Mouse (Mus musculus) spleen, adult 2 months (tissue): Measurements from ENCODE around the gene Nod1. TPM values are rescaled to one million over a fixed set of nuclear protein-coding genes. Genes with fewer than 3 reads are reported as not detected.

ENCODE experiments used
- DNase-seq, 2 experiments: peaks; one replicate each; pipeline versions ENCODE4 v3.0.0 to v3.0.0-alpha.2; 2012 to 2021; ENCODE audit warnings: low spot score in 2 of 2, low read depth in 1 of 2
- H3K27ac ChIP-seq: fragments of 200-500 bp; 2 replicates; pipeline ENCODE4 v1.5.1; 2012; ENCODE audit warnings: low read length, inconsistent platforms; ENCODE audit not compliant: insufficient read depth
- H3K27me3 ChIP-seq: fragments of 200-500 bp; 2 replicates; pipeline ENCODE4 v1.6.1; 2012; ENCODE audit warnings: mild to moderate bottlenecking, moderate library complexity, low read length, inconsistent platforms; ENCODE audit not compliant: control insufficient read depth, insufficient read depth
- H3K36me3 ChIP-seq: fragments of 200-500 bp; 2 replicates; pipeline ENCODE4 v1.6.1; 2012; ENCODE audit warnings: mild to moderate bottlenecking, low read length, inconsistent platforms; ENCODE audit not compliant: control insufficient read depth, insufficient read depth
- H3K4me1 ChIP-seq: fragments of 200-500 bp; 2 replicates; pipeline ENCODE4 v1.6.1; 2011; ENCODE audit warnings: inconsistent platforms; ENCODE audit not compliant: control insufficient read depth, insufficient read depth, insufficient read length
- H3K4me3 ChIP-seq: fragments of 200-500 bp; 2 replicates; pipeline ENCODE4 v1.5.1; 2011; ENCODE audit warnings: mild to moderate bottlenecking, inconsistent platforms; ENCODE audit not compliant: insufficient read depth, insufficient read length; ENCODE audit errors: extremely low read depth
- CTCF ChIP-seq: fragments of 200-500 bp; IDR thresholded peaks from 2 replicates; pipeline ENCODE4 v1.5.1; 2011; ENCODE audit warnings: mild to moderate bottlenecking, inconsistent platforms; ENCODE audit not compliant: insufficient read depth, insufficient read length, insufficient replicate concordance; ENCODE audit errors: extremely low read depth
- POLR2A ChIP-seq: fragments of 200-500 bp; IDR thresholded peaks from 2 replicates; pipeline ENCODE4 v1.6.1; 2011; ENCODE audit warnings: low read depth, low read length, inconsistent platforms
- WGBS: fragments of 180-500 bp; shearing (Covaris S2); methylation state at CpG from one replicate; pipeline ENCODE4 v1.1.7; 2018; 5-methylcytosine and 5-hydroxymethylcytosine counted together
- polyA plus RNA-seq: library from polyadenylated mRNA; depleted of rRNA; stranded (reverse); fragments of >200 nt; gene quantifications from 2 replicates; pipeline ENCODE4 v1.2.3, GENCODE M21; 2012

Nod1 gene
- polyA plus RNA-seq, 1 experiment: 41.7 TPM

DNA sequence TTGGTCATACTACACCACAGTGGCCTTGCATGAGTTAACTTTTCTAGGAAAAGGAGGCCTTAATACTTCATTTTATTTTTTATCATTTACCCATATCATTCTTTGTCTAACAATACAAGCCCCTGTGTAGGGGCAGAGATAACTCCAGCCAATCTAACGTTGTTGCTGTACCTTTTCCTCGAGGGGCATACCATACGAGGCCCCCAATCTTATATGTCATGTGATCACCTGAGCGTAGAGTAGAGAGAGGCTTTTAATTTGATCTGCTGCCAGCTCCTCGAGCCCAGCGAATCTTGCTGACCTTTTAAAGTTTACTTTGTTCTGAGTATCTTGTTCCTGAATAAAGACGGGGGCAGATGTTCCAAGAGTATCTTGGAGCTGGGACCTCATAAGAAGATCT, 40.1 kb upstream of the Nod1 start:
- Histone ChIP-seq H3K27ac (no peak overlapping the region), H3K4me3 (no peak overlapping the region), H3K4me1 (peaks cover 6% of the 10 kb centered on the region; the same call in 1 of the 2 replicates), H3K36me3 (no peaks in the 10 kb centered on the region), H3K27me3 (no peaks in the 10 kb centered on the region)
- no peak for TF ChIP-seq POLR2A
- no peak for DNase-seq
- 82% methylated on average over 7 of the region's 7 CpGs for WGBS

DNA sequence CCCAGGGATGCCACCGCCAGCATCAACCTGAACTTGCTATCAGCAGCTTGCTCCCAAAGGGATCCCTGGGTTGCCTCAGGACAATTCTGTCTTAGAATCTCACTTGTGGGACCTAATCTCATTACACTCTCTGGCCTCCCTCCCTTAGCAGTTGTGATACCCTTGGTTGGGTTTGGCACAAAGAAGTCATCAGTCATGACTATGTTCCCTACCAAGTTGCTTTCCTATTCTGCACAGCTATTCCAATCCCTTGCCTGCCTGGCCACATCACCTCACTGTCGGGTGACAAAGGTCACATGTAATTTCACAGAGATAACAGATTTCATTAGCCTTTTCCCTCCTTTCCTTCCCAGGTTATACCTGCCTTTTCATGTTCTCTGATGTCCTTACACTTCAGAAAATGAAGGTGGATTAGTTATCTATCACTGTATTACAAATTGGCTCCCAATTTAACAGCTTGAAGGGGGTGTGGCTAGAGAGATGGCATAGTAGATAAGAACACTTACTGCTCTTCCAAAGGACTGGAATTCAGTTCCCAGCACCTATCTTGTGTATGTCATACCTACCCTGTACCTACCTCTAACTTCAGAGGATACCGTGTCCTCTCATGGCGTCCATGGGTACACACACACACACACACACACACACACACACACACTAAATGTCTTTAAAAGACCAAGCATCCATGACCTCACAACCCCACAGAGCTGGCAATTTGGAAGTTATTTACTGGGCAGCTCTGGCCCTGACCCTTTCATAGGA, 38.1 kb upstream of the Nod1 start:
- H3K27me3 ChIP-seq: no peaks in the 10 kb centered on the region
- DNase-seq: no peak
- WGBS: 84% methylated on average over 4 of the region's 4 CpGs
- no peaks in the 10 kb centered on the region for H3K36me3 ChIP-seq
- TF ChIP-seq POLR2A: no peak
- TF ChIP-seq CTCF: no peak
- H3K4me1 ChIP-seq: 0 out of 2 replicates have a peak, but pooled peaks cover under 1% of the 10 kb centered on the region
- no peak overlapping the region for H3K27ac ChIP-seq
- no peak overlapping the region for H3K4me3 ChIP-seq

DNA sequence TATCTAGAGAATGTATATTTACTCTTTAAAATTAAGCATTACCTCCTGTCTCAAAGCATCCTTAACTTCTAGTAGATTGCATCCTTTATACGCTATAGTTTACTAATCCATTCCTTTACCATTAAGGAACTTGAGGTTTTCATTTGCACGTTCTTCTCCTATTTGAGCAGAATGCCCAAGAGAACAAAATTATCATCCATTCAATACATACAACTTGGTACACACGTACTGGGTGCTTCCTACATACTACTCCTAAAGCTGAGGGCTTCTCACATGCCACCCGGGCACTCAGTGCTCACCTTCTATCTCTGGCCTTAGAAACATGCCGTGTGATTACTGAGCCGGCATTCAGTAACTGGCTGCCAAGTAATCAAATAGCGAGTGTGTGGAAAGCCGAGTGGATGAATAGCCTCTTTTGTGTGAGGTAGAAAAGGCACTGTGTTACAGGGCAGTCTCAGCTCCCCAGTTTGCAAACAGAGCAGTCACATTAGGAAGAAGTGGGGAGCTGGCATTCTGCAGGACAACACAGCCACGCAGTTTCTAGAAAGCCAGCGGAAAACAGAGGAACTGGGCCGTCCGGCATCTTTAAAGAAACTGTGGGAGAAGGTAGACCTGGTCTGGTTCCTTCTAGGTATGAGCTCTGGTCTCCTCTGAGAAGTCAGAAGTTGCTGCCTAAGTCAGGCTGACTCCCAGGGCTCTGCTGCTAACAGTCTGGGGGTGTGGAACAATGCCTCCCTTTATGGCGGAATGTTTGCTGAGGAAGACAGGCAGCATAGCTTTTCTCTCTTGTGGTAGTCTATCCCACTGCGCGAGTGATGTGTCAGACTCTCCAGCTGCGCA, 37.2 kb upstream of the Nod1 start:
- no peaks in the 10 kb centered on the region for H3K4me1 ChIP-seq
- no peak for TF ChIP-seq CTCF
- TF ChIP-seq POLR2A: no peak
- DNase-seq: no peak
- H3K4me3 ChIP-seq: no peak overlapping the region
- 77% methylated on average over 16 of the region's 16 CpGs for WGBS
- H3K27ac ChIP-seq: no peak overlapping the region
- no peaks in the 10 kb centered on the region for H3K36me3 ChIP-seq
- H3K27me3 ChIP-seq: no peaks in the 10 kb centered on the region

DNA sequence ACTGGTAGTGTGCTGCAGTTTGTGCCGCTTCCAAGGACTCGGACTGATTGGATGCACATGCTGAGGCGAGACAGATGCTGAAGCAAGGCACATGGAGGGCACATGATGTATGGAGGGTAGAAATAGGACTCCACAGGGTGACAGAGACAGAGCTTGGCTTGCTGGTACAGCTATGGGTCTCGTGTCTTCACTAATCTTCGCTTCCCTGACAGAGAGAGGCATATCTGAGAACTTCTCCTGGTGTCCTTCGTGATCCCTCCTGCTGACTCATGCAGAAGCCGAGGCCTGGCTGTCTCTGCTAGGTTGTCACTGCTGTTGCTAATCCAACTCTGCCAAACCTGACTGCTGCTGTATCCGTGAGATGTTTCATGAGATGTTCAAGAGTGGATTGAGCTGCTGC, 36.0 kb upstream of the Nod1 start:
- TF ChIP-seq POLR2A: no peak
- no peak for TF ChIP-seq CTCF
- WGBS: 92% methylated on average over 8 of the region's 8 CpGs
- no peak overlapping the region for H3K27ac ChIP-seq

DNA sequence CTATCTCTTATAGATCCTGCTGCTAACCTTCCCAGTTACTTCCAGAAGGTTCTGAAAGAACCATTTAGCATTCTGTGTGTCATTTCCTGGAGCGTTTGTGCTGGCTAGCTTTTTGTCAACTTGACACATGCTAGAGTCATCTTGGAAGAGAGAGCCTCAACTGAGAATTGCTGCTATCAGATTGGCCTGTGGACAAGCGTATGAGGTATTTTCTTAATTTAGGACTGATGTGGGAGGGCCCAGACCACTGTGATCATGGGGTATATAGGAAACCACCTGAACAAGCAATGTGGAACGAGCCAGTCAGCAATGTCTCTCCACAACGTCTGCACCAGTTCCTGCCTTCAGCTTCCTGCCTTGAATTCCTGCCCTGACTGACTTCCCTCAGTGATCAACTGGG, 31.1 kb upstream of the Nod1 start:
- no peak for DNase-seq

More for the DNA sequence above, 36.0 kb upstream of the Nod1 start:
- Histone ChIP-seq H3K4me3 (no peak overlapping the region), H3K4me1 (no peaks in the 10 kb centered on the region), H3K36me3 (no peaks in the 10 kb centered on the region), H3K27me3 (no peaks in the 10 kb centered on the region)
- no peak for DNase-seq

DNA sequence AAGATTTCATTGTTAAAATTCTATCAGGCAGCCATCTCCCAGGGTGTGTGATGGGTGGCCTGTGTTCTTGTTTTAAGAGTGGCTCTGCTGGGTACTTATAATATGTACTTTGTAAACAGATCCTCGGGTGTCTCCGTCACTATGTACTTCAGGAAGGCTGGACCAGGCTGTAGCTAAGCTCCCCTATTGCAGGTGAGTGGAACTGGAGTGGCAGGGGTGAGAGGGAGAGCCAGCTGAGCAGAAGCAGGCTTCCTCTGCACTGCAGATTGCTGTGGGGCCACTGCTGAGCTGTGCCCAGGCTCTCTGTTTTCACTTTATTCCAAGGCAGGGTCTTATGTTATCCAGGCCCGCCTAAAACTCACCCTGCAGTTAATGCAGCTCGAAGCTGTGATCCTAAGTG, 30.0 kb upstream of the Nod1 start:
- no peaks in the 10 kb centered on the region for H3K27me3 ChIP-seq
- TF ChIP-seq CTCF (no peak), POLR2A (no peak)
- no peak overlapping the region for H3K27ac ChIP-seq
- H3K36me3 ChIP-seq: no peaks in the 10 kb centered on the region
- 86% methylated on average over 4 of the region's 4 CpGs for WGBS
- H3K4me3 ChIP-seq: no peak overlapping the region
- no peak for DNase-seq
- no peaks in the 10 kb centered on the region for H3K4me1 ChIP-seq

More for the DNA sequence above, 31.1 kb upstream of the Nod1 start:
- 49% methylated on average over 4 of the region's 4 CpGs for WGBS
- Histone ChIP-seq H3K27ac (no peak overlapping the region), H3K4me3 (no peak overlapping the region), H3K27me3 (no peaks in the 10 kb centered on the region), H3K36me3 (no peaks in the 10 kb centered on the region), H3K4me1 (no peaks in the 10 kb centered on the region)
- TF ChIP-seq POLR2A (no peak), CTCF (no peak)

DNA sequence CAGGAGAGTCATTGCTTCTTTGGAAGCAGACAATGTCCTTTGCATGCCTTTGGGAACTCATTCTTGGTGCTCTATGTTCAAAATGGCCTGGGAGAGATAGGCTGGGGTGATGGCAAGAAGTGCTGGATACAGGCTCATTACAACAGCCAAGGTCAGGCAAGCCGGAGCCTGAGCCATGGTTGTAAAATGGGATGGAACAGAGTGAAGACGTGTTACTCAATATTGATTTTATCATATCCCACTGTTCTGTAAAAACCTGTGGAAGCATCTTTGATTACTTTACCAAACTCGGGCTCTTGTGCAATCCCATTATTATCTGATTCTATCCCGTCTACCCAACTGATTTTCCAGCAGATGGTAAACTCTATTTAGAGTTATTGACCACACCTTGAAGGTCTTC, 28.9 kb upstream of the Nod1 start:
- no peak for TF ChIP-seq POLR2A
- TF ChIP-seq CTCF: no peak
- WGBS: 87% methylated on average over 4 of the region's 4 CpGs
- no peak for DNase-seq
- Histone ChIP-seq H3K27ac (no peak overlapping the region), H3K4me1 (no peaks in the 10 kb centered on the region), H3K36me3 (no peaks in the 10 kb centered on the region), H3K27me3 (no peaks in the 10 kb centered on the region), H3K4me3 (no peak overlapping the region)
